Mouse (Mus musculus) splenic B cell, adult 2 months (primary cell): ENCODE results near the gene Pik3r1.

ENCODE experiments used
- DNase-seq: peaks from one replicate; pipeline ENCODE4 v3.0.0-alpha.2; 2011; ENCODE audit warnings: low read depth, low spot score
- H3K27me3 ChIP-seq: 2 replicates; pipeline ENCODE4 v1.6.1; 2012; ENCODE audit warnings: mild to moderate bottlenecking, low read length, moderate library complexity, mixed read lengths; ENCODE audit not compliant: control insufficient read depth, poor library complexity, insufficient read depth, severe bottlenecking
- H3K36me3 ChIP-seq: 2 replicates; pipeline ENCODE4 v1.6.1; 2012; ENCODE audit warnings: mild to moderate bottlenecking, low read length, moderate library complexity, mixed read lengths; ENCODE audit not compliant: control insufficient read depth, poor library complexity, insufficient read depth, severe bottlenecking

Pik3r1 gene

DNA sequence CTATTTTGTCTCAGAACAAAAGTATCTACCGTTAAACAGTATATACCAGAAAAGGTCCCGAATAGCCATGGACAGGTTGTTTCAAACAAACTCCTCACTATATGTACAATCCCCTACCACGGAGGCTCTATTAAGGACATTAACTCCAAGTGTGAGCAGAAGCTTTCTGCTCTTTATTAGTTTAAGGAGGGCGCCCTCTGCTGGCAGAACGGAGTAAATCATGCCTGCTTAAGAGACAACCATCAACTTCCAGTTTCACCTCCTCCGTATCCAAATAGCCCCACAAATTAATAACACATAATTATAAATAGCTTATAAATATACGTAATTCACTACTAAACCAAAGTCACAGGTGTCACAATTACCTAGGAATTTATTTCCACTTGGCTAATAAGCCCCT lies 72.1 kb downstream of the Pik3r1 start:
- Histone ChIP-seq H3K27me3 (no peaks in the 10 kb centered on the region), H3K36me3 (peaks cover 8% of the 10 kb centered on the region)
- peak; percentile 93 for DNase-seq

DNA sequence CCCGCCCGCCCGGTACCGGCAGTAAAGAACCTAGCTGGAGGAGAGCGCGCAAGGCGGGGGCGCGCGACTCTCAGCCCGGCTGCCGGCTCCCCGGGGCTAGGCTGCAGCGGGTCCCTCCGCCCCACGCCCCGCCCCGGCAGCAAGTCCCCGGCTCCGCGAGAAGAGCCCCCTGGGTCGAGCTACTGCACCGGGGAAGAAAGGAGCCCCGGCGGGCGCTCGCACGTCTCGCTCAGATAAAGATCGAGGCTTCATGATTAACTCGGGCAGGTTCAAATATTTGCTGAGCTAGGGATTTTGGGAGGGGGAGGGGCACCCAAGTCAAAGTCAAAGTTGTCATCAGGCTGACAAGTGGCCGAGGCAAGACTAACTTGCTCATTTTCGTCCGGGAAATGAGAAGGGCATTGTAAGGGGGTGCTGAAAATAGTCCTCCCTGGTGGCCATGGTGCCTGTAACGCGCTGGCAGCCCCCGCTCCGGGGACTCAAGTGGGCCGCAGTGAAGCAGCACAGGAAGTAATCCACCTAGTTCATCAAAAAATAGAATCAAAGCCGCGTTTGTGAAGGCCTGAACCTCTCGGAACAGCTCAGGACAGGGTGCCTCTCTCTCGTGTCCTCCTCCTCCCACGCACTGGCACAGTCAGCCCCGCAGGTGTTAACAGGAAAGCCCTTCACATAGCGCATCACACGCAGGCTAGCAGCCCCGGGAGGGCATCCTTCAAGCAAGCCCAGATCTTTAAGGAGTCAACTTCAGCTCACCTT lies 73.3 kb downstream of the Pik3r1 start:
- no peaks in the 10 kb centered on the region for H3K27me3 ChIP-seq
- peak; percentile 70 for DNase-seq
- peaks cover 6% of the 10 kb centered on the region for H3K36me3 ChIP-seq

DNA sequence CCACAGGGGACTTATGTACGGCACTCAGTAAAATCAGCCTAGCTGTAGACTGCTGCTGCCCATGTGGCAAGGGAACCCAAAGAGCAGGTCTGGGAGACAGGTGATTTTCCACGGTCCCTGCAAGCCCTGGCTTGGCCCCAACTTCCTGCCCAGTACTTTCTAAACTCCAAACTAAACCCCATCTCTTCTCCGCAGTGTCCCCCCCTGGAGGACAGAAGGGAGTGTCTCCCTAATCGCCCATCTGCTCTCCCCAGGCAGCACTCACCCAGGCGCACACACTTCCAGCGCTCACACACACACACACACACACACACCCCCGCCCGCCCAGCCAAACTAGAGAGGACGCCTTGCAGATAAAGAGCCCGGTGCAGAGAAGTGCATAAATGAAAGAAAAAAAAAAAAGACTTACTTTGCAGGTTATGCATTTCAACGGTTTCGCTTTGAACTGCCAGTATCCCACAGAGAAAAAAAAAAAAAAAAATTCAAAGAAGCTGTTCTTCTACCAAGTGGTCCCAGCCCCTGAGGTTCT lies 74.0 kb downstream of the Pik3r1 start:
- H3K27me3 ChIP-seq = no peaks in the 10 kb centered on the region
- peaks cover 6% of the 10 kb centered on the region for H3K36me3 ChIP-seq
- DNase-seq = peak; percentile 73

- DNase-seq = peak; percentile 23
- H3K36me3 ChIP-seq = peaks cover 7% of the 10 kb centered on the region
Observed at GRCm38 (mm10) chr13:101692866-101693691, 74.9 kb downstream of the Pik3r1 start.

GRCm38 (mm10) chr13:101692239-101692784 lies 75.7 kb downstream of the Pik3r1 start:
- DNase-seq = no peak
- Histone ChIP-seq H3K27me3 (no peaks in the 10 kb centered on the region), H3K36me3 (peaks cover 14% of the 10 kb centered on the region)

More at GRCm38 (mm10) chr13:101692866-101693691, 74.9 kb downstream of the Pik3r1 start:
- H3K27me3 ChIP-seq = no peaks in the 10 kb centered on the region

GRCm38 (mm10) chr13:101691669-101692068 lies 76.3 kb downstream of the Pik3r1 start:
- H3K27me3 ChIP-seq = no peaks in the 10 kb centered on the region
- H3K36me3 ChIP-seq = peaks cover 17% of the 10 kb centered on the region
- no peak for DNase-seq

- Histone ChIP-seq H3K36me3 (peaks cover 17% of the 10 kb centered on the region), H3K27me3 (no peaks in the 10 kb centered on the region)
- no peak for DNase-seq
Observed at GRCm38 (mm10) chr13:101690911-101691655, 76.9 kb downstream of the Pik3r1 start.

DNA sequence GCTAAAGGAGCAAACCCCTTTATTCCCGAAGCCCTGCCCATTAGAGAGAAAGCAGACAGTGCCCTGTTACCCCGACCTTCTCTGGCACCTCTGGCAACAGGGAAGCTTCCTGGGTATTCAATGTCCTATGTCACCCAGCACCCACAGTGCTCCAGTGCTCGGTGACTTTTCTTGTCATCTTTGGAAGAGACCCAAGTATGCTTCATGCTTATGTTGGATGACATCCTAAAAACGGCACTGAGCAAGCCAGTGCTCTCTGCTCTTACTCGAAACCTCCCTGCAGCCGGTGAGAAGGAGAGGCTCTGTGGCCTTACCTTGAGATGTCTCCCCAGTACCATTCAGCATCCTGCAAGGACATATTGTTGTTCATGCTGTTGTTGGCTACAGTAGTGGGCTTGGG lies 77.8 kb downstream of the Pik3r1 start:
- DNase-seq = no peak
- peaks cover 17% of the 10 kb centered on the region for H3K36me3 ChIP-seq
- H3K27me3 ChIP-seq = no peaks in the 10 kb centered on the region

GRCm38 (mm10) chr13:101686256-101686655 lies 81.8 kb downstream of the Pik3r1 start:
- Histone ChIP-seq H3K27me3 (no peaks in the 10 kb centered on the region), H3K36me3 (peaks cover 25% of the 10 kb centered on the region)
- no peak for DNase-seq

DNA sequence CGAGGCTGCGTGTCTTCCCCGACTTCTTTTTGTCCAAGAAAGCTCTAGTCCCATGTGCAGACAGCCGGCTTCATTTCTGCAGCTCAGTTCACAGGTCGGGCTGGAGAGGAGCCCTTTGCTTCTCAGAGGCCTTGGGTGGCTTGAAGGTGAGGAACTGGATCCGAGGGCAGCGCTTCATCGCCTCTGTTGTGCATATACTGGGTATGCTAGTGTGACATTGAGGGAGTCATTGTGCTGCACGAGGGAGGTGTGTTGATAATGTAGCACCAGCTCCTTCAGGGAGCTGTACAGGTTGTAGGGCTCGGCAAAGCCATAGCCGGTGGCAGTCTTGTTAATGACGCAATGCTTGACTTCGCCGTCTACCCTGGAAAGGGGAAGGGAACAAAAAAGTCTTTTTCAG lies 83.3 kb downstream of the Pik3r1 start:
- Histone ChIP-seq H3K27me3 (no peaks in the 10 kb centered on the region), H3K36me3 (peaks cover 25% of the 10 kb centered on the region)
- DNase-seq = no peak

DNA sequence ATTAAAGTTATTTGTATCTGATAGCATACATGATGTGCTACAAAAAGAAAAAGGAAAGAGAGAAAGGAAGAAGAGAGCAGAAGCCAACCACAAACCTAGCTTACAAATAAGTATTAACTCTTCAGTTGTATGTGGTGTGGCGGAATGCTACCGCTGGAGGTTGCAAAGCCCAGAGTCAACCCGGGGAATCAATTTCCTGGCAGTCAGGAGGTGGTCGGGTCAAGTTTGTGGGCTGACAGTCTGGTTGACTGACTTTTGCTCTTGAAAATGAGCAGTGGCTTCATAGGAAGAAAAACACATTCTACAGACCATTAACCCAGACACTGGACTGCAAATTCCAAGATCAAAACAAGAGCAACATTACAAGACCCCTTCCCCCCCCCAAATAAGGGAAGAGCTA lies 85.6 kb downstream of the Pik3r1 start:
- DNase-seq = no peak
- Histone ChIP-seq H3K36me3 (peaks cover 11% of the 10 kb centered on the region), H3K27me3 (no peaks in the 10 kb centered on the region)

- Histone ChIP-seq H3K27me3 (no peaks in the 10 kb centered on the region), H3K36me3 (peaks cover 7% of the 10 kb centered on the region)
- DNase-seq = no peak
Observed at GRCm38 (mm10) chr13:101680083-101680482, 87.9 kb downstream of the Pik3r1 start.

DNA sequence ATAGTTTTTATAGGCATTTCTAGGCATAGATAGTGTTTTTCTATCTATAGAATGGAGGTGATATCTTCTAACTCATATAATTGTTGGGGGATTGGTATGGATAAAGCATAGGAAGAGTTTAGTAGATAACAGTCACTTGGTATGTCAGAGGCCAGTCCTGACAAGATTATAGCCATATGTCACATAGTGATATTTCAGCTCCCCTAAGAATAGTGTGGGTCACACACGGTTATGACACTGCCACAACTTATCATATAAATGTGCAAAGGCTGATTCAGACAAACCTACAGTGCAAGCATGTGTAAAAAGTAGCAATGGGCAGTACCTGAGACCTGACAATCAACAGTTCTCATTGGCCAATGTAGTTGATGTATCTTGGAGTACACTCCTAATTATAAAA lies 89.0 kb downstream of the Pik3r1 start:
- no peak for DNase-seq
- Histone ChIP-seq H3K27me3 (no peaks in the 10 kb centered on the region), H3K36me3 (0 out of 2 replicates have a peak, but pooled peaks cover under 1% of the 10 kb centered on the region)

GRCm38 (mm10) chr13:101678036-101678435 lies 90.0 kb downstream of the Pik3r1 start:
- DNase-seq = no peak
- Histone ChIP-seq H3K36me3 (no peaks in the 10 kb centered on the region), H3K27me3 (no peaks in the 10 kb centered on the region)
